Mouse (Mus musculus) gastrocnemius, postnatal 25 days (tissue): ENCODE measurements around the gene Fcf1. TPM values are rescaled to one million over a fixed set of nuclear protein-coding genes. Genes with fewer than 3 reads are reported as not detected.

Source experiments
- DNase-seq: peaks from one replicate; pipeline ENCODE4 v3.0.0; 2022
- total RNA-seq, 2 experiments: library from RNA; stranded (reverse); gene quantifications; 1 replicate in 1 of 2; 2 replicates in 1 of 2; pipeline ENCODE4 v1.2.3; 2021

Gene Fcf1
- total RNA-seq, 2 experiments from 2014 or later: 26.7 to 27.0 TPM

GRCm38 (mm10) chr12:84968831-84969655, 1.7 kb upstream of the Fcf1 start:
- DNase-seq: no peak

DNA sequence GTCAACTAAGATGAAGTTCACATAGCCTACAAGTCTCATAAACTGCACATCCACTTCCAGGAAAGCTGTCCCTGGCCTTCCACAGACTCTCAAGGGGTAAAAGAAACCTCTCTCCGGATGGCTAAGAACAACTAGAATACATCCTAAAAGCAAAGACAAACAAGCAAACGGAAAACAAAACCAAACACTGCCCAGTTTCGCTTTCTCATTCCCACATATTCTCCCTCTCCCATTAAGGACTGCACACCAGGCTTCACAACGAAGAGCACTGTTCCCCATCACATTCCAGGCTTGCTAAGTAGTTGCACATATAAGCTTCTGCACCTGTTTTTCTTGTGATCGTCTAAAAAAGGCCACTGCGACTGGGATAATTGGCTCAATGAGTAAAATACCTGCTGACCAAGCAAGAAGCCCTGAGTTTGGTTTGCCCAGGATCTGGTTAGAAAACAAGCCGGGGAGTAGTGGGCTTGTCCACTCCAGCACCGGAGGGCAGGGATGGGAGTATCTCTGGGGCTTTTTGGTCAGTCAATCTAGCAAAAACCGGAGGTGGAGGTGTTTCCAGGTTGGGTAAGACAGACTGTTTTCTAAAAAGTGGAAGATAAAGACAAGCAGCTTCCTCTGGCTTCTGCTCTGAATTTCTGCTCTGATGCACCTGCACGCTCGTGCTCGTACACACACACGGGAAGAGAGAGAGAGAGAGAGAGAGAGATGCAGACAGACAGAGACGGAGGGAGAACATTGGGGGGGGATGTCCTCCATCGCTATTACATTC, 855 bp upstream of the Fcf1 start:
- DNase-seq: no peak

- DNase-seq: no peak
These were observed 8.7 kb downstream of the Fcf1 start for GRCm38 (mm10) chr12:84979264-84979862.

DNA sequence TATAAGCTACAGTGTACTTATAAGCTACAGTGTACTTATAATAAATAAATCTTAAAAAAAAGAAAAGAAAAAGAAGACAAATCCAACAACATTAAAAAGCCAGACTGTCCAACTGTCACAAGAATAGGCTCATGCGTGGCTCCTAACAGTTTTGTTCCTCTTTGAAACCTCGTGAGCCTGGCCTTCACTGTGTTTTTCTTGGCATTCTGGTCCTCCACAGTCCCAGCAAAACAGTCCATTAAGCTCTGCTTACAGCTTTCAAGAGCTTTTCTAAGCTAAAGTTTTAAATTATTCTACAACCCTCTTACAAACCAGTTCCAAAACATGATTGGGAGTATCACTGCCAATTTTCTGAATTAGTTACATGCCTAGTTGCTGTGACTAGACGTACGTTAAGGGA, 18.8 kb downstream of the Fcf1 start:
- no peak for DNase-seq

DNA sequence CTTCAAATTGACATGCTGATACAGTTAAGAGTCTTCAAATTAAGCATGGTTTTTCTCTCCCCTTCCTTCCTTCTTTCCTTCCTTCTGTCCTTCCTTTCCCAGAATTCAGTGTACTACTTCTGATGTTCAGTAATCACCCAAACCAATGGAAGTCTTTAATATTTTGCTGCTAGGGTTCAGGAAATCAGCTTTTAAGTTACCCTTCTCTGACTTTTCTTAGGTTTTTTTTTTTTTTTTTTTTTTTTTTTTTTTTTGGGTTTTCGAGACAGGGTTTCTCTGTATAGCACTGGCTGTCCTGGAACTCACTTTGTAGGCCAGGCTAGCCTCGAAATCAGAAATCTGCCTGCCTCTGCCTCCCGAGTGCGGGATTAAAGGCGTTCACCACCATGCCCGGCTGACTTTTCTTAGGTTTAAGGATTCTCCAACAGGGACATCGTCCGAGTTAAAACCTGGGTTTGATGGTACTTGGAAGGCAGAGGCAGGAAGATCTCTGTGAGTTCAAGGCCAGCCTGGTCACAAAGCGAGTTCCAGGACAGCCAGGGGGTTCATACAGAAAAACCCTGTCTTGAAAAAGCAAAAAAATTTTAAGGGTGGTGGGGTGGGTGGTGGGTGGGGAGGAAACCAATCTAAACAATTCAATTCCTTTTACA, 24.5 kb downstream of the Fcf1 start:
- DNase-seq: no peak

- DNase-seq: peak; percentile 96
These were observed 25.4 kb downstream of the Fcf1 start, which contains the start of gene Ylpm1 for GRCm38 (mm10) chr12:84996083-84996496. Gene Ylpm1, plus strand, starts transcription at chr12:84996321.

DNA sequence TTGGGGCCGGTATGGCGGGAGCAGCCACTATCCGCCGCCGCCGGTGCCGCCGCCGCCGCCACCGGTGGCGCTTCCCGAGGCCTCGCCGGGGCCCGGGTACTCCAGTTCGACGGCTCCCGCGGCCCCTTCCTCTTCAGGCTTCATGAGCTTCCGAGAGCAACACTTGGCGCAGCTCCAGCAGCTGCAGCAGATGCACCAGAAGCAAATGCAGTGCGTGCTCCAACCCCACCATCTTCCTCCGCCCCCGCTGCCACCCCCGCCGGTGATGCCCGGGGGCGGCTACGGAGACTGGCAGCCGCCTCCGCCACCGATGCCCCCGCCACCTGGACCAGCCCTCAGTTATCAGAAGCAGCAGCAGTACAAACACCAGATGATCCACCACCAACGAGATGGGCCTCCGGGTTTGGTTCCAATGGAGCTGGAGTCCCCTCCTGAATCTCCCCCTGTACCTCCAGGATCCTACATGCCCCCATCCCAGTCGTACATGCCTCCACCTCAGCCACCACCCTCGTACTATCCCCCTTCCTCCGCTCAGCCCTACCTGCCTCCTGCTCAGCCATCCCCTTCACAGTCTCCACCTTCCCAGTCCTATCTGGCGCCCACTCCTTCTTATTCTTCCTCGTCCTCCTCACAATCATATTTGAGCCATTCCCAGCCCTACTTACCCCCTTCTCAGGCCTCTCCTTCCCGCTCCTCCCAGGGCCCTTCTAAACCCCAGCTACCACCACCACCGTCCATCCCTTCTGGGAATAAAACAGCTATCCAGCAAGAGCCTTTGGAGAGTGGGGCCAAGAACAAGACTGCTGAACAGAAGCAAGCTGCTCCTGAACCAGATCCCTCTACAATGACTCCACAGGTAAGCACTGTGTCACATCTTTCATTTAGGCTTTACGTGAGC, 26.1 kb downstream of the Fcf1 start:
- peak; percentile 52 for DNase-seq

DNA sequence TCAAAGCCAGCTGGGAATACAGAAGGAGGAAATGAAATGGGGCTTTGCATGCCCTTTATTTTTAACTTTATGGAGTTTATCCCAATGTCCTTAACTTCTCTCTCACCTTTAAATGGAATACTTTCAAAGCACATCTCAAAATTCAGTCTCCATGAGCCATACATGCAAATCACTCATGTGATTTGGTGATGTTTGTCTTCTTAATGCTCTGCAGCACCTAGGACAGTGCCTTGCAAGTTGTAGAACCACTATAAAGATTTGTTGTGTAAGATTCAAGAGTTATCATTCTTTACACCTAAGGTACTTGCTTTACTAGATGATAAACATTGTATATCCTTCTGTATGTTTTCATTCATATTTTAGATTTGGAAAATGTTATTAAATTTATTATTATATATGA, 28.4 kb downstream of the Fcf1 start:
- no peak for DNase-seq

DNA sequence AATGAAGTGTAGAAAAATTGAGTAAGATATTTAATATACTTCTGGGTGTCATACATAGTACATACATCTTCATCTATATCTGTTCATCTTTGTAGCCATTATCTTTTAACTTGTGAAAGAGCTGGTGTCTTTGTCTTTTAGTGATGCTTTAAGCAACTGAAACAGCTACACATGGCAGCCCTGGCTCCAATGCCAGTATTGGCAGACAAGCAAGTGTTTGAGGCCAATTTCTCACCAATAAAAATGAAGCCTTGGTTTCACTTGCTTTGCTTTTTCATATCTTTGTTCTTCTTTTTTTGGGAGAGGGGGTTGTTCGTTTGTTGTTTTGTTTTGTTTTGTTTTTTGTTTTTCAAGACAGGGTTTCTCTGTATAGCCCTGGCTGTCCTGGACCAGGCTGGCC, 35.5 kb downstream of the Fcf1 start:
- DNase-seq: no peak

DNA sequence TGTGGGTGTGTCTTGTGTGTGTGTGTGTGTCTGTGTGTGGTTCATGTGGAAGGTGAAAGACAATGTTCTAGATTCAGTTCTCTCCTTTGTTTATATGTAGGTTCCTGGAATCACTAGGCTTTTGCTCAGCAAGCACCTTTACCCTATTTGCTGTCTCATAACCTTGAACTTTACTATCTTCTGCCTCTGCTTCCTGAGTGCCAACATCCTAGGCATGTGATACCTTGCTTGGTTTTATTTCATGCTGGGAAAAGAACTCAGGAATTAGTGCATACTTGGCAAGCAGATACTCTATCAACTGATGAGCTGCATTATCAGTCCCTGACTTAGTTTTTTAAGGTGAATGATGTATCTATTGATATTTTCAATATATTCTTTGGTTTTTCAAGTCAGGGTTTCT, 36.3 kb downstream of the Fcf1 start:
- DNase-seq: no peak

GRCm38 (mm10) chr12:85009776-85010175, 39.1 kb downstream of the Fcf1 start:
- DNase-seq: no peak

DNA sequence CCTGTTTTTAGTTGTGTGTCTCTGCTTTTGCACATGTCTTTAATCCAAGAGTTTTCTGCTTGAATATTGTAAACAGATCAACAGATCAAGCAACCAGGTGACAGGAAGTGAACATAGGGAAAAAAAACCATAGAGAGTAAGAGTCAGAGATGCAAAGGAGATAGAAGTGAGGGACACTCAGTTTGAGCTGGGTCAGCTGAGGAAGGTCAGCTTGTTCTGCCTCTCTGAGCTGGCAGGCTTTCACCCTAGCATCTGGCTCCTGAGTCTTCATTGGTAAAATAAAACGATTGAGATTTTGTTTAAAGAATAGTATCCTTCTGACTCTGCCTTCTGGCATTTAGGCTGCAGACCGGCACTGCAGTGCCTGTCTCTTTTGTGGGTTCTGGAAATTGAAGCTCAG, 39.8 kb downstream of the Fcf1 start:
- DNase-seq: no peak

DNA sequence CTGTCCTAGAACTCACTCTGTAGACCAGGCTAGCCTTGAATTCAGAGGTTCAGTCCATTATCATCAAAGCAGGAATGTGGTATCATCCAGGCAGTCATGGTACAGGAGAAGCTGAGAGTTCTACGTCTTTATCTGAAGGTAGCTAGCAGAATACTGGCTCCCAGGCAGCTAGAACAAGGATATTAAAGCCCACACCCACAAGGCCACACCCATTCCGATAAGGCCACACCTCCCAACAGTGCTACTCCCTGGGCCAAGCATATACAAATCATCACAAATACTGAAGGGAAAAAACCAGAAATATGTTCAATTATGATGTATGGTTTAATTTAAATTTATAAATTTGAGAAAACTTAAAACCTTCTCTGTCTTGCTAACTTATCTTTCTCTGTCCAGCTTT, 41.5 kb downstream of the Fcf1 start:
- DNase-seq: no peak

DNA sequence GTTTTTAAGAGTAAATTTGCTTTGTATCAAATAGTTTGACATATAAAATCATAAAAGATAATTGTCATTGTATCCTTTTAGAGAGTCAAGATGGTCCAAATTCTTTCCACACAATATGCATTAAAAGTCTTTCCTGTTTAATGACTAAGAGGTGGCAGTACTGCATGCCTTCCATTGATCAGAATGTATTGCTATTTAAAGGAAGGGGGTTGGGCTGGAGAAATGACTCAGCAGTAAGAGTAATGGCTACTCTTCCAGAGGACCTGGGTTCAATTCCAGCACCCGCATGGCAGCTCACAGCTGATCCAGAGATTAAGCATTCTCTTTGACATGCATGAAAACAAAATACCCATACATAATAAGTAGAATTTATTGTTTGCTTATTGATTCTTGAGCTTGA, 51.4 kb downstream of the Fcf1 start:
- no peak for DNase-seq

DNA sequence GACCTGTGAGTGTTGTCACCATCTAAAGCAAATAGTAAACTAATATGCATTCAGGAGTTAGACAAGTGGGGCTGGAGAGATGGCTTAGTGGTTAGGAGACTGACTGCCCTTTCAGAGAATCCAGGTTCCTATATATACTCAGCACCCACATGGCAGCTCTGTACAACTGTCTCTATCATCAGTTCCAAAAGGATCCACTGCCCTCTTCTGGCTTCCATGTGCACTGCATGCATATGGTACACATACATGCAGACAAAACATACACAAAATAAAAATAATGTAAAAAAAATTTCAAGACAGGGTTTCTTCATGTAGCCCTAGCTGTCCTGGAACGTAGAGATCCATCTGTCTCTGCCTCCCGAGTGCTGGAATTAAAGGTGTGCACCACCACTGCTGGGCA, 62.0 kb downstream of the Fcf1 start:
- DNase-seq: no peak

Other genes with a start within 250 kb of the Fcf1 start
- gene Npc2, start 197.7 kb upstream of the Fcf1 start, total RNA-seq: 10 to 100 TPM; 13.8 to 20.0 TPM
- 10 to 100 TPM; 39.9 to 52.4 TPM for gene Isca2, start 197.6 kb upstream of the Fcf1 start, total RNA-seq
- 1 to 10 TPM; 1.3 to 1.6 TPM for gene Ltbp2, start 94.4 kb upstream of the Fcf1 start, total RNA-seq
- gene Arel1, start within 50 bp of the Fcf1 start, total RNA-seq: 10 to 100 TPM; 16.6 to 18.9 TPM
- gene Ylpm1, start 25.4 kb downstream of the Fcf1 start, total RNA-seq: 10 to 100 TPM; 15.8 to 16.5 TPM
- gene Prox2, start 139.9 kb downstream of the Fcf1 start, total RNA-seq: 1 to 10 TPM; 2.2 to 2.3 TPM
- 100 to 1,000 TPM; 326 to 330 TPM for gene Dlst, start 139.9 kb downstream of the Fcf1 start, total RNA-seq
- 1 to 10 TPM in 1 of 2 experiments, under 1 TPM in 1; 0.95 to 1.1 TPM for gene Rps6kl1, start 180.4 kb downstream of the Fcf1 start, total RNA-seq
- 1 to 10 TPM; 1.3 to 1.8 TPM for gene Pgf, start 206.9 kb downstream of the Fcf1 start, total RNA-seq
- gene Eif2b2, start 248.6 kb downstream of the Fcf1 start, total RNA-seq: 10 to 100 TPM; 47.1 to 54.2 TPM